Mouse (Mus musculus) CD8-positive naive resting alpha-beta T cell, adult 2 months (primary cell): Measurements from ENCODE around the gene Hoxa10.

Experiments
- DNase-seq, 2 experiments: peaks; one replicate each; pipeline ENCODE4 v3.0.0; 2022; ENCODE audit warnings: low read depth in 2 of 2, low spot score in 2 of 2

Gene Hoxa10

DNA sequence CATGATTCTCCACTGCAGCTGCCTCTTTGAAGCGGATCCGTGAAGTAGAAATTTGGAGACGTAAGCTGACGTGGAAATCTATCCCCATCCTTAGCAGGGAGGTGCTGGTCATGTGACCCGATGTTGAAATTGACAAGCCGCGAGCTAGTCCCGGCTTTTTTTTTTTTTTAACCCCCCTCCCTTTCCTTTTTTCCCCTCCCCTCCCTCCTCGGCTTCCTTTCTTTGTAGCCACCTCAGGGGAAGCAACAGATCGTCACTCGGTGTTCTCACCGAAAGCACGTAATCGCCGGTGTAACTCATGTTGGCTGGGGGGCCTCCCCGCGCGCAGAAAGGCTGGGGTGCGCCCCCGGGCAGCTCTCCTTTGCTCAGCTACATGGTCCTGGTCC lies 5.1 kb upstream of the Hoxa10 start, which contains the start of gene Hoxa11:
TSS of gene Hoxa11 (minus strand) at position 54 of the 386 bp plus-strand sequence.
- DNase-seq = no peak

DNA sequence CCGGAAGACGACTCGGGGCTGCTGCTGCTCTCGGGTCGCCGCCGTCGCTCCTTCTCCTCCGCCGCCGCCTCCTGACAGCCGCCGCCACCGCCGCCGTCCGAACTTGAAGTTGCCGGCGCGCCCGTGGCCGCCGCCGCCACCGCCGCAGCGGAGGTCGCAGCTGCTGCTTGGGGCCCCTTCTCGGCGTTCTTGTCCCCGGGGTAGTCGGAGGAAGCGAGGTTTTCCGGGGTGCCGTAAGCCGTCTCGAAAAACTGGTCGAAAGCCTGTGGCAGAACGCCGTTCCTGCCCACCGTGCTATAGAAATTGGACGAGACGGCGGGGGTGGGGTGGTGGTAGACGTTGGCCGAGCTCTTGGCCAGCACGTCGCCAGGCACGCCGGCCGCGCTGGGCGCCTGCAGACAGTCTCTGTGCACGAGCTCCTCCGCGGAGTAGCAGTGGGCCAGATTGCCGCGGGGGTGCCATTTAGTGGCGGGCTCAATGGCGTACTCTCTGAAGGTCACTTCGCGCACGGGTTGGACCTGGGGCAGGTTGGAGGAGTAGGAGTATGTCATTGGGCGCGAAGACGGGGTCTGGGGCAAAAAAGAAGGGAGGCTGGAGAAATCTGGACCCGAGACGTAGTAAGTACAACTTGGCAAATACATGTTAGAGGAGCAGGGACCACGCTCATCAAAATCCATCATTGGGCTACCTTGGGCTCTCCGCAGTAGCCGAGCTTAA lies 4.5 kb upstream of the Hoxa10 start:
- DNase-seq = no peak

DNA sequence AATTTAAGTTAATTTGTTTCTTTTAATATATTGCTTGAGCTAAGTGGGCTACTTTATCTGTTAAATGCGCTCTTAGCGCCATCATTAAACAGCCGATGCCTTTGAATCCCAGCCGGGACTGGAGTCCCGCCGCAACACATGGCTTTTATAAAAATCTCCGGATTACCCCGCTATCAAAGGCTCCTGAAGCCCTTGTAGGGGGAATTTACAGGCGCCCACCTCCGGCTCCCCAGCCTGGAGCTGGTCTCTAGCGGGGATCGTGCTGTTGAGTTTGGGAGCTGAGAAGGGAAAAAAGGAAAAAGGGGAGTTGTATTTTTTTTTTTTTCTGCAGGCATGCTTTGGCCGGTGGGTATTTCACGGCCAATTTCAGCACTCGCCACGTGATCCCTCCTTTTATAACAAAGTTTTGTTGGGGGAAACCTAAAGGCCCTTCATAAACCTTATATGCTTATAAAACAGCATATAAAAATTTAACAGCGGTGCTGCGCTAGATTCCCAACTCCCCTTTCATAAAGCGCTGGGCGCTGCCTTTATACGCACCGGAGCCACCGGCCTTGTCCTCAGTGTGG lies 3.9 kb upstream of the Hoxa10 start:
- no peak for DNase-seq

DNA sequence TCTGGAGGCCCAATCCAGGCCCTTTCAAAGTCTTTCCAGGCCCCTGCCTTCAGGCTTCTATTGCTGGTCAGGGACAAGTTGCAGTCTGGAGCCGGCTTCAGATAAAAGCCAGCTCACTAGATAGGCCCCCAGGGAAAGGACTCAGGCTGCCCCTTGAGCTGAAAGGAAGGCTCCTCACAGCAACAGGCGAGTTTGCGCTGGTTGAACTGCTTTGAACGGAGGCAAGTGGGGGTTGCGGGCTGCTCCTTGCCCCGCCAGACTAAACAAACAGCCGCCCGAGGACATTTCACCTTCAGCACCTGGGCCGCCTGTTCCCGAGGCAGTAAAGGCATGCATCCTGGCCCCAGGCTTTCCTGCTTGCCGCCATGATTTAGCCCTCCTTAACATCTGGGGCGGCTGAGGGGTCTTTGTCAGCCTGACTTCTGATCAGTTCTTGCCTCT lies 3.0 kb upstream of the Hoxa10 start:
- no peak for DNase-seq

DNA sequence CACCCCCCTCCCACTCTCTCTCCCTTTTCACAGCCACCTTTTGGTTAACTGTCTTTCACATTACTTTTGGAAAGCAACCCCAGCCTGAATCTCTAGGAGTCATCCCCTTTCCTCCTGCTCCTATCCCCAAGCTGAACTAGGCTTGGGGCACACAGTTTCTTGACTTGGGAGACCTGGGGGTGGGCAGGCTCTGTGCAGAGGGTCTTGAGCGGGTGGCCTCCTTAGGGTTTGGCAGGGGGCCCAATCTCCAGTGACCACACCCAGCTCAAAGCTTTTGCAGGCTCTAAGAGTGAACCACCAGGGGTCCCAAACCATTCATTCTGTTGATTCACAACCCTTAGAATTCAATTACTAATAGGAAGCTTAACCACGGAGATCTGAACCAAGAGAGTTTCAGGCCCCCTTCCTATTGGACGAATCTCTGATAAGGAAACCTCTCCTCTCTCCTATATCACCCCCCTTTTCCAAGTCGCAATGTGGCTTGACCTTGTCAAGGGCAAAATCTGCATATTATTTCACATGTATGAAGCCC lies 2.2 kb upstream of the Hoxa10 start:
- DNase-seq = no peak

DNA sequence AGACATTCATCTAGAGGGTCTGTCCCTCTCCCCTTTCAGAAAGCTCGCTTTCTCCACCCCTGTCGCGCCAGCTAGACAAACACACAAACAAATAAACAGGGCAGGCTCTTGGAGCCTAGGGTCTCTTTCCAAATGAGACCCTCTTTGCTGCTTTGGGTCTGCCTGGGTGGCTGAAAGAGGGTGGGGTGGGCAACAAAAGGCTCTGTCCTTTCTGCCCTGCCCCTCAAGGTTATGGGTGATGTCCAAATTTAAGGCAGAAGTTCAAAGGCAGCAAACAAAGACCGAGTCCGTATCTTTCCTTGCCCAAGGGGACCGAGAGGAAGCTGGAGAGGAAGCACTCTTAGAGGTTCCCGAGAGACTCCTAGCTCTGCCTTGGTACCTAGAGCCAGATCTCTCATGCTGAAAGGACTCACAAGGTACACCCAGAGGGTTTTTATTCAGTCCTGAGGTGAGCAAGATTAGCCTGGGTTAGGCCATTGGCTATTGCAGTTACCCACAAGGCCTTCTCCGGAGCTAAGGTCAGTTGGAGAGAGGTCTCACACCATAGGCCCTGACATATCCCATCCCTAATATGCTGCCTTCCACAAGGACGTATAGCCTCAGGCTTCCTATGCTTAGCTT lies 457 bp upstream of the Hoxa10 start:
- no peak for DNase-seq

DNA sequence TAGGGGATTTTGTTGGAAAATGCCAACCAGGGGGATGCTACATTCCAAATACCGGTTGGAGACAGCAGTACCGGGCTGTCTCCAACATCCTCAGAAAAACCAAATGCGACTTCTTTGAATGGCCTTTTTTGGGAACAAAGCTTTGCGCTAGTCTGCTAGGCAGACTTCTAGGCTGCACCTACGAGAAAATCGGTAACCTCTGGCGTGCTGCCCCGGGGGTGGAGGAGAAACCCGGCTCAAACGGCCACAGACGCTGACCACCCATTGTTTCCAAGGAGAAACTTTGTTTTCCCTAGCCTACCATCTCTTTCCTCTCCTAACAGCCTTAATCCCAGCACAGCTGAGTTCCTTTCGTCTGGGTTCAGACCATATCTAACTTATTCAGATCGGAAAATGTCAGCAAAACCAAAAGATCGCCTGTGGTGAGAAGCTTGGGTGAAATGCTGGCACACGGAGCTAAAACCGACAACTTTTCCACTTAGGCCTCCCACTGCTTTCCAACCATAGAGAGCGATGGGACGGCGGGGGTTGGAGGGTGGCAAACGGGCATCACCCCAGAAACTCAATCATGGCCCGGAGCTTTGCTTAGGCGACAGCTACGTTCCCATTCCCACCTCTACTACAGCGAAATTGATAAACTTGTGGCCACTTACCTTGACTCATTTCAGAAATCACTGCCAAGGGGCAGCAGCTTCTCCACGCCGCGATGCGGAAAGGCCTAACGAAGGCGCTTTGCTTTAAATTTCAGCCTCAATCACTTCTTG lies 847 bp downstream of the Hoxa10 start:
- no peak for DNase-seq

DNA sequence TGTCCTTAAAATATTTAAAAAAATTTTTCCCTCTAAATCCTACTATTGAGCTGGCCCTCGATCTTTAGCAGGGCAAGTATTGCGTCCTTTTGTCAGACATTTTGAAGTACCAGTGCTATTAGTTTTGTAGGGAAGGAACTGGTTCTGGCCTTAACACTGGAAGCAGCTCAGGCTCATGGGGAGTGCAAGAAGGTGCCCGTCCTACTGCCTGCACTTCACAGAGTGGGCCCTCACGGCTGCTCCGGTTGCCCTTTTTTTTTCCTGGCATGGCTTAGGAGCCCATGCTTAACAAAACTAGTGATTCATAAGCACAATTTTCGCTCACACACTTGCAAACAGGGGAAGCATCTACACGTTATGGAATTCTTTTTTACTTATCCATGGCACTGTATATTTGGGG lies 1.7 kb downstream of the Hoxa10 start:
- no peak for DNase-seq

DNA sequence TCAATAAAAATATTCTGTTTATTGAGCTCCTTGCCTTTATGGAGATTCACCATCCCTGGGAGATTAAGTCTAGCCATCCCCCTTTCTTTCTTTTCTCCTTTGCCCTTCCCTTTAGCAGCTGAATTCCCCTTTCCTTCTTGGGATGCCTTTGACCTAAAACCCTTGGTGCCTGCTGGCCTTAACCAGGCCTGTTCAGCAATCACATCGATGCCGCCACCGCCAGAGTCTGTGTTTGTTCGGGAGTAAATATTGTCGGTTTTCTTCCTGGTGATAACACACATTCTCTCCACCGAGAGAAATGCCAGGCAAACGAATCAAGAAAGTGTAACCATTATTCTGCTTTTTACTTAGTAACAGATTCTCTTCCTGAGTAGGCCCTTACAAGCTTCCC lies 2.5 kb downstream of the Hoxa10 start:
- DNase-seq = no peak

DNA sequence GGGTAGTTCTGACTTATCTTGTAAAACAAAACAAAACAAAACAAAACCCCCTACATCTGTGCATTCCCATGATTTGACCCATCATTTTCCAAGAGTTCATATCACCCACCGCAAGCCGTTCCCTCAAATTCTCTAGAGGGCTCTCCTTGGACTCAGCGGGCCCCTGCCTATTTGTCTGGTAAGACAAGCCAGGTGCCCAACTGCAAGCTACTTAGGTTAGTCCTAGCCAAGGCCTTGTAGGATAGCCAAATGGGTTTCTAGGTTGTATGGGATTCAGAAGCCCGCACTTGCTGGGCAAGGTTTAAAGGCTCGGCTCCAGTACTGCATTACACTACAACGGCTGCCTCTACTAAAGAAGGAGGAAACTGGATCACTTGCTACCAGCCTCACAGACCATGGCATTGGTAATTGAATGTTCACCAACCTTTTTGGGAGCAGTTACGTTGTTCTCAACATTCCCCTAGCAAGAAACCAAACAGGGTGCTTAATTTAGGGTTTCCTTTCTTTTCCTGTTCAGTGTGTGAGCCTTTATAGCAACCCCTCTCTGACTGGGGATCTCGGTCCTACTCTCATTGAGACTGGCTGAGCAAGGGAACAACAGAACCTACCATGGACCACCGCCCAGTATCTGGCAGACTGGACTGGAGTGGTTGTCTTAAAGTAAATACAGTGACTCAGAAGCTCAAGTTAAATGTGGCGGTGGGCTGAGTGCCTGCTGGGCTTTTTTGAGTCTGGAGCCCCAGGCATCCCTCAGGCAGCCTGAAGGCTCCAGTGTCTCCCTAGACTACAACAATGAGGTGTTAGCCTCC lies 3.1 kb downstream of the Hoxa10 start:
- DNase-seq = no peak

DNA sequence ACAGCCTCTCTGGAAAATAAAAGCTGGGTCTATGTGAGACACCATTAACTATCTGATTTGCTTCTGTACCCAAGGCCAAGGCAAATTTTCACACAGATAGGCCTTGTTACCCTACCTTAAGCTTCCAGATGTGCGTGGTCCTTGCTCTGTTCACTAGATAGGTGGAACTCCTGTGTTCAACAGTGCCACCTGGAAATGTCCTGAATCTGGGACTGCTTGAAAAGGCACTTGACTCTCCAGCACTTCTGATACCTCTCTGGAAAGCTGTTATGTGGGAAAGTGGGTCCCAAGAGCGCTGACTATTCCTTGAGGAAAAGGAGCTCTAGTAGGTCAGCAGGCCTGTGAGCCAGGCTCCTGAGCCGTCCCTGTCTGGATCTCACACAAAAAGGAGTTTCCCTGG lies 3.8 kb downstream of the Hoxa10 start:
- DNase-seq = no peak

DNA sequence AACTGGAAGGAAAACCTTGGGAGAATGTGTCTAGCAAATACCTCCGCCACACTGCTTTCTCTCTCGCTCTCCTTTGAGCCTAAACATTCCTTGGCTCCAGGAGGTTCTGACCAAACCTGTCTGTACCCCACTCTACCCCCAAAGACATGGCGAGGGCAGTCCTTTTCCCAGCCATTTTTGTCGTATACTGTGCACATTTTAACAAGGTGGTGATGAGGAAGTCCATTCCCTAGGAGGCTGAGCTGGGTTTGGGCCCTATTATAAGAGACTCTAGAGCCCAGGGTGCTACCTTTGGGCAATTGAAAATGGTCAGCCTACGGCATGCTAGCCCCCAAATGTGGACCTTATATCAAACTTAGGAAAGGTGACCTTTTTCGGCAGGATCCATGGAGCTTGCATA lies 4.8 kb downstream of the Hoxa10 start:
- DNase-seq = no peak

DNA sequence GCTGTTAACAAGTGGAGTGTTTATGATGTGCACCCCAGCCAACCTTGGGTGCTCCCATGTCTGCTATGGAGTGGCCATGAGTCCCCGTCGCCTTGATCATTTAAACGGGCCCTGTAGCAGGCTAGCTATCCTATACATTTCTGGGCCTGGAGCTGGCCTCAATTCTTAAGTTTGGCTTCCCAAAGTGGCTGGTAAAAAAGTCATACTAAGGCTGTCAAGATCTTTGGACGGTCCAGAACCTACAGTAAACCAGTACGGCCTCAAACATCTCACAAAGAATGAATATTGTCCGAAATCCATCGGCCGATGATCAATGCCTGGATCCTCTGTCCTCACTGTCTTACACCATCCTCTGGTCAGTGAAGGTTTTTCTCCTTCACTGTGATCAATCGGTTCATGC lies 5.4 kb downstream of the Hoxa10 start:
- no peak for DNase-seq

DNA sequence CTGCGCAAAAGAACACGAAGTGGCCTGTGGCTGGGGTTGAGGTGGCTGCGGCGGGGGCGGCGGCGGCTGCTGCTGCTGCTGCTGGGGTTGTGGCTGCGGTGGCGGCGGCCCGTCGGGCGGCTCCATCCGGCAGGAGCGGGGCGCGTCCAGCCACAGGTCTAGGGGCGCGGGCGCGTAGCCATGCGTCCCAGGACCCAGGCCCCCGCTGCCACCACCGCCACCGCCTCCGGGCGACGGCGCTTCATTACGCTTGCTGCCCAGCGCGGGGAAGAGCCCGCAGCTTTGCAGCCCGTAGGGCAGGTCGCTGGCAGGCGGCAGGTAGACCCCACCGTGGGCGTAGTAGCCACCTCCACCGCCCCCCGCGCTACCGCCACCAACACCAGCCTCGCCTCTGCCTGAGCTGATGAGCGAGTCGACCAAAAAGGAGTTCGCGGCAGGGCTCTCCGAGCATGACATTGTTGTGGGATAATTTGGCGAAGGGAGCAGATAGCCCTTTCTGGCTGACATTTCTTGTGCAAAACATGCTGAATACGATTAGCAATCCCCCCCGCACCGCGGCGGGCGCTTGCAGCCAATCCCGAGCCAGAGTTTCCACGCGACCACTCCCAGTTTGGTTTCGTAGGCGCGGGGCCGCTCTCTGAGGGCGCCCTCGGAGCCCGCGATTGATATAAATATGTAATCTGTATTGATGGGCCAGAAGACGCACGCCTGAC lies 6.1 kb downstream of the Hoxa10 start:
- no peak for DNase-seq

DNA sequence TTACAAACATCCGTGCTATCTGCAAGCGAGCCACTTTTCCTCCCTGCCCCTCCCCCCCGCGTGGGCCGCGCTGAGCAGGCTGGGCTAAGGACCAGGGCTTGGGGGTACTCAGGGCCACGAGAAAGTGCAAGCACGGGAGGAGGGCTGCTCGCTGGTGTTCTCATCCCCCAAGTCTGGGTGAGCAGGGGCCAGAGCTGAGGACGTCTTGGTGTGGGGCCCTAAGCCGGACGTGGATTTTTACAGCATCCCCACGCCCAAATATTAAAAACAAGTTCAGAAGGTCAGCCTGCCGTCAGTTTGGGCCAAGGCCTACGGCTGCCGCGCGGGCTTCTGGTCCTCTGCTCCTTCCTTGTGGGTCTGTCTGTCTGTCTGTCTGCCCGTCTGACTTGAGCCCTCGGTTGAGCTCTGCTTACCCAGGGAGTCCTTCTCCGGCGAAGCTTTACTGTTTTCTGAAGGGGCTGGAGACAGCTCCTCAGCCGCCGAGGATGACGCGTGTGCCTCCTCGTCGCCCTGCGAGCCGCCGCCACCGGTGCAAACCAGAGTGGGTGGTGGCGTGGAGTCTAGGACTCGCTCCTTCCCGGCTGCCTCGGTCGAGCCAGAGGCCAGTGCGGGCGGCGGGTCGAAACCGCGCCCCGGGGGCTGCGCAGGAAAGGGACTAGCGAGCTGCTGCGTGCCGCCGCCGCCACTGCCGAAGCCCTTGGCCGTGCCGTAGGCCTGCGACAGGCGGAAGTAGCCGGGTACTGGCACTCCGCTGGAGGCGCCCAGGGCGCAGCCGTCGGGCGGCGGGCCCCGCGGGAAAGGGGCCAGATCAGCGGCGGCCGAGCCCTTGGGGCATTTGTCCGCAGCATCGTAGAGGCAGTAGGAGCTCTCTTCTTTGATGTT lies 6.9 kb downstream of the Hoxa10 start:
- DNase-seq = no peak

DNA sequence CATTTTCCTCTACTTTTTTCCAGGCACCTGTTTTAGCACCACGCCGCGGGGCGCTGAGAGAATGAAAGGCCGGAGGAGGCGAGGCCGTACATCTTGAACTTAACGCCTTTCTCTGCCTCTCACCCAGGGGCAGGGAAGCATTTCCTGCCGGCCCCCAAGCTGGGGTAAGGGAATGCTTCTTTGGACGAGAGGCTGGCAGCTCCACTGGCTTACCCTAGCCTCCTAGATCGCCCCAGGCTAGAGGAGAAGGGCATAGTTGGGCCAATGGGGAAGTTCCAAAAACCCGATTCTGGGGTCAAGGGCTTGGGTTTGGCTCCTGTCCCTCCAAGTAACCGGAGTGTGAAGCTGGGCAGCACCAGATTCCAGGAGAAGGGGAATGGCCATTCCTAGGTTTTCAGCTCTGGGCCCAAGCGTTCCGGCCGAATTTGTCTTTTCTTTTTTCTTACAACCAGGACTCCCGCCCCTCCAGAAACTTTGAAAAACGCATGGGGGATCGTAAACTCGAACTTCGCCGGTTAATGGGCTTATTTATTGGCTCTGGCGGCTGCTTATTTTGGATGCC lies 7.6 kb downstream of the Hoxa10 start:
- DNase-seq = no peak

DNA sequence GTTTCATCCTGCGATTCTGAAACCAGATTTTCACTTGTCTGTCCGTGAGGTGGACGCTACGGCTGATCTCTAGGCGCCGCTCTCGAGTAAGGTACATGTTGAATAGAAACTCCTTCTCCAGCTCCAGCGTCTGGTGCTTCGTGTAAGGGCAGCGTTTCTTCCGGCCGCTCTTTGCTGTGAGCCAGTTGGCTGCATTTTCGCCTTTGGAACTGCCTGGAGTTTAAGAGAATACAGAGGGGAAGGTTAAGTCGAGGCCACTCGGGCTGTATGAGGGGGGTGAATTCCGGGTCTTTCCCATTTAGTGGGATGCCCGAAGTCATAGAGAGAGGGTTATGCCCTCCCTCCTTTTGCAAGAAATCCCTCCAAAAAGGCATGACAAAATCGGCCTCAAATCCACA lies 8.1 kb downstream of the Hoxa10 start:
- no peak for DNase-seq

DNA sequence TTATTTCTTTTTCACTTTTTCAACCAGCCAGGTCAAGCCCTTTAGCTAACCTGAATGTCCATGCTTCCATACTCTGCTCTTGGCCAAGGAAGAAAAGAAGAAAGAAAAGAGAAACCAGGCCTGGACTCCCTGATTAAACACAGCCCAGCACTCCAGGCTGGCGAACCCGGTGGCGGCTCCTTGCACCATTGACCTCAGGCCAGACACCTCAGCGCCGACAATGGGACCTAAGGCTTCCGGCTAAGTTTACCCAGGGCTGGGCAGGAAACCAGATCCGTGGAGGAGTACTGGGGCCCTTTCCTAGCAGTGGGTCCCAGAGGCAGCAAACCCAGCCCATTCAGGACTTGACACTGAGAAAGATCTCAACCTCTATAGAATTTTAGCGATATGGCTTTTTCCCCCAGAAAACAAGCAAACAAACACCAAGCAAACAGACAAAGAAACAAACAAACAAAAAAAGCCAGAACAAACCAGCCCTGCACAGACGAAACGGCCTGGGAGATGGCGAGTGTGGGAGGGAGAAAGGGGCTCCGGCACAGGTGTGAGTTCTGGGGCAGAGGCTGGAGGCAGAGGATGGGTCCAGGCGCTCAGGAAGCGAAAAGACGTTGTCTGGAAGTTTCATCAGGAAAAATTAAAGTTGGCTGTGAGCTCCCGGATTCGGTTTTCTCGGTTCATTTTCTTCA lies 8.6 kb downstream of the Hoxa10 start:
- DNase-seq = no peak
